Mouse (Mus musculus) megakaryocyte, embryonic 14.5 days (primary cell): ENCODE results near the gene Gm20388.

Experiments used
- FLI1 ChIP-seq: IDR thresholded peaks from 2 replicates; pipeline ENCODE4 v1.6.1; 2012; ENCODE audit warnings: low read length, inconsistent platforms, mixed read lengths
- GATA1 ChIP-seq: IDR thresholded peaks from 3 replicates; pipeline ENCODE4 v1.6.1; 2012; ENCODE audit warnings: mixed read lengths, low read length, inconsistent platforms, borderline replicate concordance

DNA sequence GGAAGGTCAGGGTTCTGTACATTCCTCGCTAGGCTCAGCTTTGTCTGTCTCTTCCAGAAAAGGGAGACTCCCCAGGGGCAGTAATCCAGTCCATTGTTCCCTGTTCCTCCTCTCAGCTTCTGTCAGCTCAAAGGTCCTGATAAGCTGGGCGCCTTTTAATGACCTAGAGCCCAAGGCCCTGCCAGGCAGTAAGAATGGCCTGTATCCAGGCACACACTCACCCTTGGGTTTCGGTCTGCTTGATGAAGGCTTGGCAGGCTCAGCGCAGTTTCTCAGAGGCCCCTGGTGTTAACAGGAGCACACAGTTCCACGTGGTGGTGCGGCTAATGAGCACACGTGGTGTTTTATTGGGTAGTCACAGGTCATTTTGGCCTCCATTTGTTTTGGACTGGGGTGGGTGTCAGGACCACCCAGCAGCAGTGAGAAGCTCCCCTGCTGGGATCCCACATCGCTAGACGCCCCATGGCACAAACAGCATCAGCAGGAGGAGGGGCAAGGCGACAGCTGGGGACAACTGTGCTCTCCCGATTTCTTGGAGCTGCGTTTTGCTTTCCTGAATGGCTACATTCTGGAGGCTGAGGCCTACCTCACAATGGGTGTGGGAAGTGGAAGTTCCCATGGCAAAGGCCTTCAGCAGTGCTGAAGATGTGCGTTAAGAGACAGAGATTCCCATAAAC lies 3805.4 kb downstream of the Gm20388 start:
- TF ChIP-seq GATA1 (no peak), FLI1 (no peak)
